Mouse (Mus musculus): ENCODE measurements around the gene Gm39566. TPM values are rescaled to one million over a fixed set of nuclear protein-coding genes. Genes with fewer than 3 reads are reported as not detected.

The Gm39566 gene
- polyA plus RNA-seq, 1 experiment from 2014 or later, result not detected

DNA sequence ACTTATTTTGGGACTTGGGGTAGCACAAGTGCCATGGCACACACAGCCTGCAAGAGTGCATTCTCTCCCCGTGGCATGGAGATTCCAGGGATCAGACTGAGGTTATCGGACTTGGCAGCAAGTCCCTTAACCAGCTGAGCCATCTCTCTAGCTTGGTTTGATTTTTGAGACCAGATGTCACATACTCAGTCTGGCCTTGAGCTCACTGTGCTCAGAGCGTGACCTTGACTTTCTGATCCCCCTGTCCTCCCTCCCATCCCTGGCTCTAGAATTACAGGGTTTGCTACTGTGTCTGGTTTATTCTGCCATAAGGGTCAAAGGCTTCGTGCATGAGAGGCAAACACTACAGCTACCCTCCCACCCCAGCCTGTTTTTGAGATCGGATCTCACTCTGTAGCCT, 25.7 kb downstream of the Gm39566 start:
- WGBS, result 72% methylated on average over 5 of the region's 5 CpGs
- ATAC-seq (ENCODE audit: low read depth), result no peak
- Histone ChIP-seq H3K36me3 (no peaks in the 10 kb centered on the region), H3K27me3 (peaks cover 27% of the 10 kb centered on the region), H3K4me1 (replicated peaks) (no peaks in the 10 kb centered on the region), H3K27ac (replicated peaks) (no peak overlapping the region), H3K4me3 (no peak overlapping the region), H3K9ac (no peak overlapping the region), H3K9me3 (no peaks in the 10 kb centered on the region), H3K4me2 (no peak overlapping the region)

DNA sequence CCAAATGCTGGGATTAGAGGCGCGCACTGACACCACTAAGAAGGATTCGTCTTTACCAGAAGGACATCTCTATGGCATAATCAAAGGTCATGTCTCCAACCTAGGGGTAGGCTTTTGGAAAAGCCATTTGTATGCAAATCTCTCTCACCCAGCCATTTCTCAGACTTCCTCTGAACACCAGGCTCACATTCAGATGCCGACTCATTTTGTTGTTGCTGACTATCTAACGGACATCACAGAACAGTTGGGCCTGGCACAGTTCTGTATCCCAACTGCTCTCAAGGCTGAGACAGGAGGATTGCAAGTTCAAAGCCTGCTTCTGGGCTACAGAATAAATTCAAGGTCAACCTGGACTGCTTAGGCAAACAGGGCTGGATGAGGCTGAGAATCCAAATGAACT, 27.8 kb downstream of the Gm39566 start:
- 79% methylated on average over 5 of the region's 5 CpGs for WGBS
- no peaks in the 10 kb centered on the region for H3K4me1 ChIP-seq (replicated peaks)
- H3K27me3 ChIP-seq, result peaks cover 8% of the 10 kb centered on the region
- H3K9ac ChIP-seq, result no peak overlapping the region
- no peak overlapping the region for H3K27ac ChIP-seq (replicated peaks)
- H3K36me3 ChIP-seq, result no peaks in the 10 kb centered on the region
- H3K4me3 ChIP-seq, result no peak overlapping the region
- H3K9me3 ChIP-seq, result no peaks in the 10 kb centered on the region
- H3K4me2 ChIP-seq, result no peak overlapping the region
- ATAC-seq (ENCODE audit: low read depth), result no peak

DNA sequence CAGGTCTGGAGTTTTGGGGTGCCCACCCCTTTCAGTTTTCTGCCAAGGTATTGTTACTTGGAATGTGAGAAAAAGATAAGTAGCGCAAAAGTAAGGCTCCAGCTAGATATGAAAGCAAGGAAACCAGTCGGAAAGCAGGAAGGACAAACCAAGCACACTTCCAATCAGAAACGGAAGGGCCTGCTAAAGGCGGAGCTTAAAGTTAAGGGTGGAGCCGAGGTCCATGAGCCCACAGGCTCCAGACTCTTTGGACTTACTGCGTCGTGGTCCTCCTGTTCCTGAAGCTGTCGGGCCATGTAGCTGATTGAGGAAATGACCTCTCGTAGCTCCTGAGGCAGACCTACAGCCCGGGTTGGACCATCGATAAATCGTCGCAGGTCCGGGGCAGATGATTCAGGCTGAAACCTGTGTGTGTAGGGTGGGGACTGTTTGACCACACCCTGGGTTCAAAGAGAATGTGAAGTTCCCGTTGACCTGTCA, 30.3 kb downstream of the Gm39566 start:
- no peaks in the 10 kb centered on the region for H3K9me3 ChIP-seq
- H3K4me2 ChIP-seq, result peak overlapping the region; percentile 11; the same call in 1 of the 2 replicates
- H3K36me3 ChIP-seq, result no peaks in the 10 kb centered on the region
- no peak overlapping the region for H3K4me3 ChIP-seq
- no peak overlapping the region for H3K27ac ChIP-seq (replicated peaks)
- H3K27me3 ChIP-seq, result no peaks in the 10 kb centered on the region; the same call in none of the 2 replicates
- no peak for ATAC-seq (ENCODE audit: low read depth)
- WGBS, result 39% methylated on average over 15 of the region's 15 CpGs
- H3K9ac ChIP-seq, result no peak overlapping the region
- no peaks in the 10 kb centered on the region; the same call in 1 of the 2 replicates for H3K4me1 ChIP-seq (replicated peaks)

DNA sequence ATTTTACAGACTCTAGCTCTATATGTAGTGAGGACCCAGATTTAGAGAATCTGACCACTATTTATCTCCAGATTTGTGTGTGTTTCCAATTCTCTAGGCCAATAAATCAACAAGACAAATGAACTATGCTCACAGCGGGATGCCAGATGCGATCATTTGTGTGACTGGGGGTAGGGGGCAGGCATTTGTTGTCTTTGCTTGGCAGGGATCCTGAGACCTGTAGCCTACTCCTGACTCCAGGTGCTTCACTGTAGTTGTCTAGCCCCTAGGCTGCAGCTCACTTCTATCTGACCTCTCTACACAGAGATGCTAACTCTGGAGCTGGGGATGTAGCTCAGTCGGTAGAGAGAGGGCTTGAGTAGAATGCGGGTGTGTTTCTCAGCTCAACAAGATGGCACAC, 33.3 kb downstream of the Gm39566 start:
- no peak for ATAC-seq (ENCODE audit: low read depth)

DNA sequence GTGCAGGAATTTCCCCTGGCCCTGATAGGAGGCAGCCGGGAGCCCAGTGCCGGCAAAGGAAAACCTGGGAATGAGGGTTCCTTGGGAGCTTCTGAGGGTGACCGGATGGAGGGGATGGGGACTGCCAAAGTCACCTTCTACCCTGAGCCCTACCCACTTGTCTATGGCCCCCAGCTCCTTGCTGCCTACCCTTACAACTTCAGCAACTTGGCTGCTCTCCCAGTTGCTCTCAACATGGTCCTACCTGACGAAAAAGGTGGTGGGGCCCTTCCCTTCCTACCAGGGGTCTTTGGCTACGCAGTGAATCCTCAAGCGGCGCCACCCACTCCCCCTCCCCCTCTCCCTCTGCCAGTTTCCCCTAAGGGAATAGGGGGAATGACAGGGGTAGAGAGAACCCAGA, 36.1 kb downstream of the Gm39566 start:
- no peaks in the 10 kb centered on the region for H3K9me3 ChIP-seq
- no peak overlapping the region for H3K9ac ChIP-seq
- H3K4me3 ChIP-seq, result no peak overlapping the region
- peaks cover 21% of the 10 kb centered on the region for H3K27me3 ChIP-seq
- H3K27ac ChIP-seq (replicated peaks), result no peak overlapping the region
- H3K4me1 ChIP-seq (replicated peaks), result no peaks in the 10 kb centered on the region; the same call in 1 of the 2 replicates
- H3K36me3 ChIP-seq, result peaks cover 39% of the 10 kb centered on the region
- ATAC-seq (ENCODE audit: low read depth), result no peak
- no peak overlapping the region for H3K4me2 ChIP-seq
- WGBS, result 52% methylated on average over 7 of the region's 7 CpGs

More for the DNA sequence above, 33.3 kb downstream of the Gm39566 start:
- H3K4me1 ChIP-seq (replicated peaks), result no peaks in the 10 kb centered on the region; the same call in 1 of the 2 replicates
- no peak overlapping the region for H3K4me3 ChIP-seq
- no peaks in the 10 kb centered on the region for H3K9me3 ChIP-seq
- no peak overlapping the region for H3K27ac ChIP-seq (replicated peaks)
- peaks cover 18% of the 10 kb centered on the region for H3K27me3 ChIP-seq
- no peak overlapping the region for H3K9ac ChIP-seq
- no peak overlapping the region for H3K4me2 ChIP-seq
- peaks cover 22% of the 10 kb centered on the region for H3K36me3 ChIP-seq
- 22% methylated on average over 4 of the region's 4 CpGs for WGBS

DNA sequence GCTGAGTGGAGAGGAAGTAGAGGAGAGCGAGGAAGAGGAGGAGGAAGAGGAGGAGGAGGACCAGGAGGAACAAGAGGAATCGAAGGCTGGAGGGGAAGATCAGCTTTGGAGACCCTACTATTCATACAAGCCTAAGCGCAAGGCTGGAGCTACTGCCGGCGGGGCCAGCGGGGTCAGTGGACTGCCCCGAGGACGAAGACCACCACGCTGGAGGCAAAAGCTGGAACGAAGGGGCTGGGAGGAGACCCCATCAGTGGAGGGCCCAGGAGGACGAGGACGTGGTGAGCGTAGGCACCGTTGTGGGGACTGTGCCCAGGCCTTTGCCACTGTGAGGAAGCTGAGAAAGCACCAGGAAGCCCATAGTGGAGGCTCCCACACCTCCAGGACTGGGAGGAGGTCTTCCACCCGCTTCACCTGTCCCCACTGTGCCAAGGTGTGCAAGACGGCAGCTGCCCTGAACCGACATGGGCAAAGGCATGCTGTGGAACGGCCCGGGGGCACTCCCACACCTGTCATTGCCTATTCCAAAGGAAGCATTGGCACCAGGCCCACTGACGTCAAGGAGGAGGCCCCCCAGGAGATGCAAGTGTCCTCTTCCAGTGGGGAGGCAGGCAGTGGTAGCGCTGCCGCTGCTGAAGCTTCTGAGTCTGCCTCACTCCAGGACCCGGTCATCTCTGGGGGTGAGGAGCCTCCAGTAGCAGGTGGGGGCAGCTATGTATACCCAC, 36.7 kb downstream of the Gm39566 start:
- Histone ChIP-seq H3K4me1 (replicated peaks) (no peaks in the 10 kb centered on the region; the same call in 1 of the 2 replicates), H3K4me2 (no peak overlapping the region), H3K9me3 (no peaks in the 10 kb centered on the region), H3K27ac (replicated peaks) (no peak overlapping the region), H3K36me3 (peaks cover 39% of the 10 kb centered on the region), H3K4me3 (no peak overlapping the region), H3K9ac (no peak overlapping the region), H3K27me3 (peaks cover 21% of the 10 kb centered on the region)
- WGBS, result 71% methylated on average over 23 of the region's 23 CpGs
- ATAC-seq (ENCODE audit: low read depth), result no peak

DNA sequence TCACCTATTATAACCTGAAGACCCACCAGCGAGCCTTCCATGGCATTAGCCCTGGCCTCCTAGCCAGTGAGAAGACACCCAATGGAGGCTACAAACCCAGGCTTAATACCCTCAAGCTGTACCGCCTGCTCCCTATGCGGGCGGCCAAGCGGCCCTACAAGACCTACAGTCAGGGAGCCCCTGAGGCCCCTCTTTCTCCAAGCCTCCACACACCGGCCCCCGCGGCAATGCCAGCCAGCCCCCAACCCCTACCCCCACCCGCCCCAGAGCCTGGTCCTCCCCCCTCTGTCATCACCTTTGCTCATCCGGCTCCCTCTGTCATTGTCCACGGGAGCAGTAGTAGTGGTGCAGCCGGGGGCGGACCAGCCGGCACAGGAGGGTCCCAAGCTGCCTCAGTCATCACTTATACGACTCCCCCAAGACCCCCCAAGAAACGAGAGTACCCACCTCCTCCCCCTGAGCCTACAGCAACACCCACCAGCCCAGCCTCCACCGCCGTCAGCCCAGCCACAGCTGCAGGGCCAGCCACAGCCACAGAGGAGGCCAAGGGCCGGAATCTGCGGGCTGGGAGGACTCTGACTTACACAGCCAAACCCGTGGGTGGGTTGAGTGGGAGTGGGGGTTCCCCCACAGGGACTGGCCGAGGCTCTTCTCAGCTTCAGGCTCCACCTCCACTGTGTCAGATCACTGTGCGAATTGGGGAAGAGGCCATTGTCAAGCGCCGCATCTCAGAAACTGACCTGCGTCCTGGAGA, 37.4 kb downstream of the Gm39566 start:
- Histone ChIP-seq H3K4me2 (no peak overlapping the region), H3K9ac (no peak overlapping the region), H3K4me1 (replicated peaks) (no peaks in the 10 kb centered on the region; the same call in 1 of the 2 replicates), H3K9me3 (no peaks in the 10 kb centered on the region), H3K4me3 (no peak overlapping the region), H3K27me3 (peaks cover 21% of the 10 kb centered on the region), H3K36me3 (peaks cover 44% of the 10 kb centered on the region), H3K27ac (replicated peaks) (no peak overlapping the region)
- ATAC-seq (ENCODE audit: low read depth), result no peak
- 57% methylated on average over 26 of the region's 26 CpGs for WGBS

DNA sequence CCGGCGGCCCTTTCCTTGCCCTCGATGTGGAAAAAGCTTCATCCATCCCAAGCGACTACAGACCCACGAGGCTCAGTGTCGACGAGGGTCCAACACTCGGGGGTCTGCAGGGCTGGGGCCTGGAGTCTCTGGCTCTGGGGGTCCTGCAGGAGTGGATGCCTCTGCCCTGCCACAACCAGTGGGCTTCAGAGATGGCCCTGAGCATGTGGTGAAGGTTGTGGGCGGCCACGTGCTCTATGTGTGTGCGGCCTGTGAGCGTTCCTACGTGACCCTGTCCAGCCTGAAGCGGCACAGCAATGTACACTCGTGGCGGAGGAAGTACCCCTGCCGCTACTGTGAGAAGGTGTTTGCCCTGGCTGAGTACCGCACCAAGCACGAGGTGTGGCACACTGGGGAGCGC, 38.6 kb downstream of the Gm39566 start:
- Histone ChIP-seq H3K4me3 (no peak overlapping the region), H3K27ac (replicated peaks) (no peak overlapping the region), H3K27me3 (peaks cover 21% of the 10 kb centered on the region), H3K9ac (no peak overlapping the region), H3K4me2 (no peak overlapping the region), H3K4me1 (replicated peaks) (no peaks in the 10 kb centered on the region; the same call in 1 of the 2 replicates), H3K36me3 (peaks cover 44% of the 10 kb centered on the region), H3K9me3 (no peaks in the 10 kb centered on the region)
- WGBS, result 82% methylated on average over 20 of the region's 20 CpGs
- no peak for ATAC-seq (ENCODE audit: low read depth)

DNA sequence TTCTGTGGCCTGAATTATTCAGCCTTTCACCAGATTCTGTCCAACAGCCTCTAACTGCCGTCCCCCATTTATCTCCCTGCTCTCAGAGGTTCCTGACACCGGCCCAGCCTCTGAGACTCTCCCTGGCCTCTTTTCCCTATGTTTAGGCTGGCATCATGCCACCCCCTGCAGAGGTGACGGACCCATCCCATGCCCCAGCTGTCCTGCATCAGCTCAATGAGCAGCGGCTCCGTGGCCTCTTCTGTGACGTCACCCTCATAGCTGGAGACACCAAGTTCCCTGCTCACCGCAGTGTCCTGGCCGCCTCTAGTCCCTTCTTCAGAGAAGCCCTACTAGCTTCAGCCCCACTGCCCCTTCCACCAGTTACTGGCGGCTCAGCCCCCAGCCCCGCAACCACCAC, 39.4 kb downstream of the Gm39566 start:
- H3K36me3 ChIP-seq, result peaks cover 44% of the 10 kb centered on the region
- H3K9ac ChIP-seq, result no peak overlapping the region
- no peaks in the 10 kb centered on the region for H3K4me1 ChIP-seq (replicated peaks)
- WGBS, result 54% methylated on average over 10 of the region's 10 CpGs
- ATAC-seq (ENCODE audit: low read depth), result no peak
- H3K4me2 ChIP-seq, result no peak overlapping the region
- H3K9me3 ChIP-seq, result no peaks in the 10 kb centered on the region
- H3K4me3 ChIP-seq, result no peak overlapping the region
- H3K27me3 ChIP-seq, result peaks cover 21% of the 10 kb centered on the region
- no peak overlapping the region for H3K27ac ChIP-seq (replicated peaks)

DNA sequence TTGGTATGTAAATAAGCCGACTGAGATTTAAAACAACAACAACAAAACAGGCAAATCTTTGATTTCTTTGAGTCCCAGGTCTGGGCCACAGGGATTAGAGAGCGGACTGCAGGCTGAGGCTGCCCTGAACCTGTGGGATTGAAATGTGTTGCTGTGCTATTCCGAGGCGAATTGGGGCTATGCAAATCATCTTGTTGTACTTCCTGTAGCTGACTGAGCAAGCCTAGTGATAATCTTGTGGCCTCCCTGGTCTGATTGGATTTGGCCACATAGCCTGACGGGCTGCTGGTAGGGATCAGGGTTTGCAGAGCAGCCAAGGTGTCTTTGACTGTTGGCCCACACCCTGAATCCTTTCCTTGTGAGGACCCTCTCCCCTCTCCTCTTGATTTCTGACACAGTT, 40.1 kb downstream of the Gm39566 start:
- no peak overlapping the region for H3K9ac ChIP-seq
- no peaks in the 10 kb centered on the region for H3K9me3 ChIP-seq
- no peak overlapping the region for H3K4me2 ChIP-seq
- WGBS, result 65% methylated on average over 5 of the region's 5 CpGs
- H3K4me3 ChIP-seq, result no peak overlapping the region
- H3K27ac ChIP-seq (replicated peaks), result no peak overlapping the region
- H3K27me3 ChIP-seq, result peaks cover 21% of the 10 kb centered on the region
- no peak for ATAC-seq (ENCODE audit: low read depth)
- H3K4me1 ChIP-seq (replicated peaks), result peaks cover under 1% of the 10 kb centered on the region
- H3K36me3 ChIP-seq, result peaks cover 44% of the 10 kb centered on the region

DNA sequence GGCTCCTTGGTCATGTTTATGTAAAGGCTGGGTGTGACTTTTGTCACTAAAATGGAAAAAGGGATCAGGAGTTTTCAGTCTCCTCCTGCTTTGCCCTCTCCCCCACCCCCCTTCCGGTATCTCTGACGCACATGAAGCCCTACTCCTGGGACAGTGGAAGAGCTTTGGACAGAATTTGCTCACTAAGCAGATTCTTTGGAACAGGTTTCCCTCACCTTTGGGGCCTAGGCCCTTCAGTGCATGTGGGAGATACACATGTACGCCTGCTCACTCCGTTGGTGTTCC, 47.5 kb downstream of the Gm39566 start:
- no peaks in the 10 kb centered on the region for H3K27me3 ChIP-seq
- peak overlapping the region; percentile 60 for H3K4me2 ChIP-seq
- peak overlapping the region; percentile 98 for H3K9ac ChIP-seq
- H3K4me3 ChIP-seq, result 0 out of 2 replicates have a peak overlapping the region, but pooled peaks have one; percentile 87
- peaks cover 32% of the 10 kb centered on the region for H3K4me1 ChIP-seq (replicated peaks)
- no peak overlapping the region for H3K27ac ChIP-seq (replicated peaks)
- no peaks in the 10 kb centered on the region for H3K9me3 ChIP-seq
- H3K36me3 ChIP-seq, result no peaks in the 10 kb centered on the region
- WGBS, result 72% methylated on average over 4 of the region's 4 CpGs
- no peak for ATAC-seq (ENCODE audit: low read depth)

DNA sequence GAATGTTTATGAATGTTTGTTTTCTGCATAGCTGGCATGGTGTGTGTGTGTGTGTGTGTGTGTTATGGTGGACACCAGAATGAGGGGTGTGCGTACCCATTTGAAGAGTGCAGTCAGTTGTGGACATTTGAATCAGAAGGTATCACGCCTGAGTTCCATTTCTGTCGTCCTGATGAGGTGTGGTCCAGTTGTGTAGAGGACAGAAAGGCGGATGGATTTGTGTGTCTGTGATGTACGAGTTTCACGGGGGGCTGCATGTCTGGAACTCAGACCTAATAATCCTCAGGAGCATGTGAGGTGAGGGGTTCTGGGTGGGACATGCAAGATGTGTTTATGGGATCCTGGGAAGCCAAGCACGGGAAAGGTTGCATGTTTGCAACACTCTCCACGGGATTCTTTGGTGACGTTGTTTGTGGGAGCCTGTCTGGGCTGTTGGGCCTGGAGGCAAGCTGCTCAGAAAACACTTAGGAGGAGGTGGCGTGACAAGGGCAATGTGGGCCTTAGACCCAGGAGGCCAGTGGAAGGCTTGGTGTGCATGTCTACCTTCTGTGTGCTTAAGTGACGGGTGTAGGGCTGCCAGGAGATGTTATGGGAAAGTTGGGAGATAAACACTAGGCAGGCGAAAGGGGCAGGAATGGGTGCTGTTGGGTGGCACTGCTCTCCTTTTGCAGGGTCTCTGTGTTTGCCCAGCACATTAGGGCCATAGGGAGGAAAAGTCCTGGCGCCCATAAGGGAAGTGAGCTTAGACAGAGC, 48.0 kb downstream of the Gm39566 start:
- 0 out of 2 replicates have a peak, but pooled peaks have one; percentile 2 for ATAC-seq (ENCODE audit: low read depth)
- H3K36me3 ChIP-seq, result no peaks in the 10 kb centered on the region

More for the DNA sequence above, 48.0 kb downstream of the Gm39566 start:
- Histone ChIP-seq H3K4me3 (peak overlapping the region; percentile 87), H3K4me2 (peak overlapping the region; percentile 60), H3K9me3 (no peaks in the 10 kb centered on the region), H3K27ac (replicated peaks) (no peak overlapping the region), H3K27me3 (no peaks in the 10 kb centered on the region), H3K4me1 (replicated peaks) (peaks cover 32% of the 10 kb centered on the region), H3K9ac (peak overlapping the region; percentile 98)
- WGBS, result 68% methylated on average over 13 of the region's 13 CpGs
